Mouse (Mus musculus) spleen, adult 2 months (tissue): ENCODE data around the gene Tmem50a. TPM values are rescaled to one million over a fixed set of nuclear protein-coding genes. Genes with fewer than 3 reads are reported as not detected.

Experiments
- DNase-seq, 2 experiments: peaks; one replicate each; pipeline versions ENCODE4 v3.0.0 to v3.0.0-alpha.2; 2012 to 2021; ENCODE audit warnings: low spot score in 2 of 2, low read depth in 1 of 2
- H3K27ac ChIP-seq: fragments of 200-500 bp; 2 replicates; pipeline ENCODE4 v1.5.1; 2012; ENCODE audit warnings: low read length, inconsistent platforms; ENCODE audit not compliant: insufficient read depth
- H3K27me3 ChIP-seq: fragments of 200-500 bp; 2 replicates; pipeline ENCODE4 v1.6.1; 2012; ENCODE audit warnings: mild to moderate bottlenecking, moderate library complexity, low read length, inconsistent platforms; ENCODE audit not compliant: control insufficient read depth, insufficient read depth
- H3K36me3 ChIP-seq: fragments of 200-500 bp; 2 replicates; pipeline ENCODE4 v1.6.1; 2012; ENCODE audit warnings: mild to moderate bottlenecking, low read length, inconsistent platforms; ENCODE audit not compliant: control insufficient read depth, insufficient read depth
- H3K4me1 ChIP-seq: fragments of 200-500 bp; 2 replicates; pipeline ENCODE4 v1.6.1; 2011; ENCODE audit warnings: inconsistent platforms; ENCODE audit not compliant: control insufficient read depth, insufficient read depth, insufficient read length
- H3K4me3 ChIP-seq: fragments of 200-500 bp; 2 replicates; pipeline ENCODE4 v1.5.1; 2011; ENCODE audit warnings: mild to moderate bottlenecking, inconsistent platforms; ENCODE audit not compliant: insufficient read depth, insufficient read length; ENCODE audit errors: extremely low read depth
- CTCF ChIP-seq: fragments of 200-500 bp; IDR thresholded peaks from 2 replicates; pipeline ENCODE4 v1.5.1; 2011; ENCODE audit warnings: mild to moderate bottlenecking, inconsistent platforms; ENCODE audit not compliant: insufficient read depth, insufficient read length, insufficient replicate concordance; ENCODE audit errors: extremely low read depth
- POLR2A ChIP-seq: fragments of 200-500 bp; IDR thresholded peaks from 2 replicates; pipeline ENCODE4 v1.6.1; 2011; ENCODE audit warnings: low read depth, low read length, inconsistent platforms
- WGBS: fragments of 180-500 bp; shearing (Covaris S2); methylation state at CpG from one replicate; pipeline ENCODE4 v1.1.7; 2018; 5-methylcytosine and 5-hydroxymethylcytosine counted together
- polyA plus RNA-seq: library from polyadenylated mRNA; depleted of rRNA; stranded (reverse); fragments of >200 nt; gene quantifications from 2 replicates; pipeline ENCODE4 v1.2.3, GENCODE M21; 2012

Gene Tmem50a
- polyA plus RNA-seq, 1 experiment = 90.6 TPM

- peak; percentile 49 to 72 for DNase-seq
- 11% methylated on average over 17 of the region's 17 CpGs for WGBS
- peak overlapping the region; percentile 40; the same call in 1 of the 2 replicates for H3K4me3 ChIP-seq
Measured at GRCm38 (mm10) chr4:134879410-134879981, 35.3 kb downstream of the Tmem50a start.

GRCm38 (mm10) chr4:134876171-134876570 lies 38.7 kb downstream of the Tmem50a start:
- H3K4me1 ChIP-seq = no peaks in the 10 kb centered on the region; the same call in 1 of the 2 replicates
- H3K27me3 ChIP-seq = no peaks in the 10 kb centered on the region
- no peaks in the 10 kb centered on the region for H3K36me3 ChIP-seq
- H3K27ac ChIP-seq = no peak overlapping the region
- TF ChIP-seq POLR2A (no peak), CTCF (no peak)
- WGBS = 93% methylated on average over 9 of the region's 9 CpGs
- no peak overlapping the region for H3K4me3 ChIP-seq
- no peak for DNase-seq

More at GRCm38 (mm10) chr4:134879410-134879981, 35.3 kb downstream of the Tmem50a start:
- H3K27ac ChIP-seq = no peak overlapping the region
- no peaks in the 10 kb centered on the region for H3K27me3 ChIP-seq
- TF ChIP-seq CTCF (peak; percentile 75; the same call in 1 of the 2 replicates), POLR2A (no peak)
- H3K4me1 ChIP-seq = no peaks in the 10 kb centered on the region; the same call in 1 of the 2 replicates
- H3K36me3 ChIP-seq = no peaks in the 10 kb centered on the region

- DNase-seq = no peak
- TF ChIP-seq CTCF = no peak
- no peak for TF ChIP-seq POLR2A
- H3K4me1 ChIP-seq = no peaks in the 10 kb centered on the region
- no peak overlapping the region for H3K4me3 ChIP-seq
- no peaks in the 10 kb centered on the region for H3K36me3 ChIP-seq
- 89% methylated on average over 2 of the region's 2 CpGs for WGBS
- no peak overlapping the region for H3K27ac ChIP-seq
- peaks cover 1% of the 10 kb centered on the region; the same call in 1 of the 2 replicates for H3K27me3 ChIP-seq
Measured at GRCm38 (mm10) chr4:134871950-134872349, 42.9 kb downstream of the Tmem50a start.

GRCm38 (mm10) chr4:134871477-134871876 lies 43.3 kb downstream of the Tmem50a start:
- Histone ChIP-seq H3K27me3 (peaks cover 1% of the 10 kb centered on the region; the same call in 1 of the 2 replicates), H3K27ac (no peak overlapping the region), H3K4me1 (no peaks in the 10 kb centered on the region), H3K4me3 (no peak overlapping the region), H3K36me3 (no peaks in the 10 kb centered on the region)
- no peak for DNase-seq
- 70% methylated on average over 4 of the region's 4 CpGs for WGBS
- no peak for TF ChIP-seq CTCF
- no peak for TF ChIP-seq POLR2A

- Histone ChIP-seq H3K27me3 (peaks cover 1% of the 10 kb centered on the region; the same call in 1 of the 2 replicates), H3K4me3 (no peak overlapping the region), H3K36me3 (no peaks in the 10 kb centered on the region), H3K4me1 (no peaks in the 10 kb centered on the region), H3K27ac (no peak overlapping the region)
- 59% methylated on average over 7 of the region's 7 CpGs for WGBS
- no peak for DNase-seq
- TF ChIP-seq CTCF = no peak
- no peak for TF ChIP-seq POLR2A
Measured at GRCm38 (mm10) chr4:134869815-134870375, 44.9 kb downstream of the Tmem50a start.

- no peak overlapping the region for H3K4me3 ChIP-seq
Measured at GRCm38 (mm10) chr4:134869068-134869730, 45.6 kb downstream of the Tmem50a start.

More at GRCm38 (mm10) chr4:134869068-134869730, 45.6 kb downstream of the Tmem50a start:
- no peak for DNase-seq
- no peak for TF ChIP-seq POLR2A
- TF ChIP-seq CTCF = no peak
- Histone ChIP-seq H3K36me3 (no peaks in the 10 kb centered on the region), H3K27ac (peak overlapping the region; percentile 40), H3K27me3 (peaks cover 1% of the 10 kb centered on the region; the same call in 1 of the 2 replicates), H3K4me1 (no peaks in the 10 kb centered on the region)
- WGBS = 41% methylated on average over 16 of the region's 16 CpGs
